In the genomic region with DNA sequence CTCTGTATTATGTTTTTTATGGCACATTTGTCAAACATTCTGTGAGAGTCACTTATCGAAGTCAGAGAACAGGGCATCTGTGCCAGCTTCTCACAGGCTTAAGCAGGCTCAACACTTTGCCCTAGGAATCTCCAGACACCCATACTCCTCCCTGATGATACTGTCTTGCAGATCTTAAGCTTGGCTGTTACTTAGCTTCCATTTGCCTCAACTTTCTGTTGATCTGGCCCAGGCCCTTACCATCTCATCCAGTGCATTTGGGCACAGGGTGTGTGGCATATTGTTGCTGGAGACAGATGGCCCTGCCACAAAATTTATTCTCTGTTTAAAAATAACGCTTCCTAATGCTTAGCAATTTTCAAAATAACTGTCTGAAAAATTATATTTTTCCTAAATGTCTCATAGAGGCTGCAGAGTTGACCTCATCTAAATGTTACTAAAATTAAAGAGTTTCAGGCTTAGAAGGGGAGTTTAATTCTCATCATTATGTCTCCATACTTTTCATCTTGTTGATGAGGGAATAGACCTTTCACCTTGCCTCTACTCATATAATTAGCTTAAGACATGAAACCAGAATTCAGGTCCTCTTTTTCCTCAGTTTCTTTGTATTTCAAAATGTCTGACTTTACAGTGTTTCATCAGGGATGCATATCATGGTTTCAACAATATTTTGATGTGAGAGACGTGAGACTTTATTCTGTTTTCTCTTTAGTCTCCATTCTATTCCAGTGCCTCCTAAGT, we compare ENCODE assay signal across 22 mouse cellular contexts.
DNase-seq lines count a peak whose midpoint lies in the region; ATAC-seq and TF ChIP-seq lines count a peak whose summit lies in the region.
"Had no signal": no experiment of that assay in that cellular context is flagged by ENCODE, and none has a peak within 500 bp of the region (broad histone marks: within the 10 kb centered on the region; RNA-seq: fewer than 3 reads in every experiment).

No protein-coding gene starts in this region.

- no peak overlapping the region for H3K9ac ChIP-seq in forebrain, embryonic 13.5 days
- H3K9ac ChIP-seq in kidney, embryonic 14.5 days (ENCODE audit: low read depth, low read length) = no peak overlapping the region
- H3K9ac ChIP-seq: embryonic facial prominence, embryonic 15.5 days; lung, embryonic 14.5 days; neural tube, embryonic 12.5 days had no signal

- no peak for TF ChIP-seq CTCF in left cerebral cortex, adult 2 months (IDR thresholded peaks at IDR 0.05)
- no peak for TF ChIP-seq CTCF in layer of hippocampus, adult 2 months (conservative IDR thresholded peaks at IDR 0.05)

- 0 out of 2 replicates have a peak, but pooled peaks cover 2% of the 10 kb centered on the region for H3K4me1 ChIP-seq in forebrain, embryonic 13.5 days
- H3K4me1 ChIP-seq in kidney, embryonic 14.5 days (ENCODE audit: control insufficient read depth, insufficient read depth, low read length) = no peaks in the 10 kb centered on the region
- H3K4me1 ChIP-seq: embryonic facial prominence, embryonic 15.5 days; hindbrain, embryonic 10.5 days; limb, embryonic 10.5 days; midbrain, embryonic 10.5 days; neural tube, embryonic 12.5 days had no signal

- no peaks in the 10 kb centered on the region for H3K27me3 ChIP-seq in forebrain, embryonic 13.5 days
- no peaks in the 10 kb centered on the region for H3K27me3 ChIP-seq in kidney, embryonic 14.5 days (ENCODE audit: control insufficient read depth, insufficient read depth, low read length)
- H3K27me3 ChIP-seq: embryonic facial prominence, embryonic 15.5 days; neural tube, embryonic 12.5 days had no signal

- H3K4me3 ChIP-seq in left cerebral cortex, adult 2 months = no peak overlapping the region
- no peak overlapping the region for H3K4me3 ChIP-seq in forebrain, embryonic 13.5 days
- H3K4me3 ChIP-seq in layer of hippocampus, adult 2 months = no peak overlapping the region
- H3K4me3 ChIP-seq in kidney, embryonic 14.5 days (ENCODE audit: low read length) = no peak overlapping the region
- H3K4me3 ChIP-seq: embryonic facial prominence, embryonic 15.5 days; hindbrain, embryonic 10.5 days; limb, embryonic 10.5 days; midbrain, embryonic 10.5 days; neural tube, embryonic 12.5 days had no signal

- H3K4me2 ChIP-seq in forebrain, embryonic 13.5 days = no peak overlapping the region
- no peak overlapping the region for H3K4me2 ChIP-seq in kidney, embryonic 14.5 days (replicated peaks; ENCODE audit: low read depth, low read length)
- H3K4me2 ChIP-seq: embryonic facial prominence, embryonic 15.5 days; lung, embryonic 14.5 days; neural tube, embryonic 12.5 days had no signal

- DNase-seq in left cerebral cortex, adult 2 months (ENCODE audit: extremely low spot score in 1 of 2, low spot score in 2 of 2) = no peak
- DNase-seq in left cerebral cortex, postnatal 14 days (ENCODE audit: low spot score in 2 of 2) = no peak
- DNase-seq in layer of hippocampus, adult 2 months (ENCODE audit: low spot score in 2 of 2) = peak; percentile 44 to 48
- DNase-seq in layer of hippocampus, postnatal 36 days = peak; percentile 53 to 65
- DNase-seq in adrenal gland, adult 18-20 months (ENCODE audit: low spot score in 2 of 2) = no peak
- DNase-seq in left cerebral cortex, postnatal 10 days (ENCODE audit: extremely low spot score in 1 of 2, low spot score in 2 of 2) = no peak
- DNase-seq: gastrocnemius, postnatal 36 days; lung, postnatal 4 days; spleen, adult 18-20 months; thymus, adult 18-20 months had no signal

- 53% methylated on average over 3 of the region's 3 CpGs for WGBS in forebrain, embryonic 13.5 days
- WGBS in kidney, embryonic 14.5 days = 87% methylated on average over 3 of the region's 3 CpGs

- ATAC-seq in forebrain, embryonic 13.5 days = peak; percentile 90
- ATAC-seq in kidney, embryonic 14.5 days (ENCODE audit: low FRiP score, low TSS enrichment) = no peak
- ATAC-seq: CD4-positive, CD25-positive, alpha-beta regulatory T cell, adult 4 months; intestine, postnatal 0 days; Patski had no signal

- no peaks in the 10 kb centered on the region for H3K9me3 ChIP-seq in forebrain, embryonic 13.5 days (replicated peaks)
- no peaks in the 10 kb centered on the region for H3K9me3 ChIP-seq in kidney, embryonic 14.5 days (ENCODE audit: control insufficient read depth, low read length)
- H3K9me3 ChIP-seq: embryonic facial prominence, embryonic 15.5 days; hindbrain, embryonic 10.5 days; limb, embryonic 10.5 days; midbrain, embryonic 10.5 days; neural tube, embryonic 12.5 days had no signal

- intact Hi-C loops in left cerebral cortex, adult 2 months (cut with DNase I) = loop anchor here (1.0 to 10.0 kb wide), 3 partner anchors 71 to 267 kb away; no protein-coding TSS in a partner anchor
- intact Hi-C loops in left cerebral cortex, postnatal 14 days (cut with DNase I) = no loop called here
- intact Hi-C loops in left cerebral cortex, postnatal 10 days (cut with DNase I) = no loop called here

- H3K36me3 ChIP-seq in forebrain, embryonic 13.5 days (ENCODE audit: poor library complexity, severe bottlenecking) = no peaks in the 10 kb centered on the region
- H3K36me3 ChIP-seq in kidney, embryonic 14.5 days (ENCODE audit: control insufficient read depth, insufficient read depth, low read length) = no peaks in the 10 kb centered on the region
- H3K36me3 ChIP-seq: embryonic facial prominence, embryonic 15.5 days; hindbrain, embryonic 10.5 days; limb, embryonic 10.5 days; midbrain, embryonic 10.5 days; neural tube, embryonic 12.5 days had no signal

- H3K27ac ChIP-seq in left cerebral cortex, adult 2 months = peak overlapping the region; percentile 7; the same call in 1 of the 2 replicates
- 0 out of 2 replicates have a peak overlapping the region, but pooled peaks have one; percentile 31 for H3K27ac ChIP-seq in forebrain, embryonic 13.5 days
- H3K27ac ChIP-seq in layer of hippocampus, adult 2 months = peak overlapping the region; percentile 86
- H3K27ac ChIP-seq in kidney, embryonic 14.5 days (ENCODE audit: low read depth, low read length) = no peak overlapping the region
- H3K27ac ChIP-seq: embryonic facial prominence, embryonic 15.5 days; hindbrain, embryonic 10.5 days; hindbrain, postnatal 0 days; limb, embryonic 10.5 days; midbrain, embryonic 10.5 days; neural tube, embryonic 12.5 days had no signal

Comparison
In these comparisons a context has a peak if more than half of its experiments do, and no peak if none do; other contexts are left out.
1. DNase-seq: peak in layer of hippocampus, adult 2 months (2 of 2) and layer of hippocampus, postnatal 36 days (2 of 2); none in left cerebral cortex, adult 2 months (0 of 2), left cerebral cortex, postnatal 14 days (0 of 2), adrenal gland, adult 18-20 months (0 of 2) and left cerebral cortex, postnatal 10 days (0 of 2).